Mouse (Mus musculus): Measurements from ENCODE around the gene Pdss2. TPM values are rescaled to one million over a fixed set of nuclear protein-coding genes. Genes with fewer than 3 reads are reported as not detected.

Pdss2 gene
- polyA plus RNA-seq, 2 experiments, result 4.4 to 4.7 TPM

DNA sequence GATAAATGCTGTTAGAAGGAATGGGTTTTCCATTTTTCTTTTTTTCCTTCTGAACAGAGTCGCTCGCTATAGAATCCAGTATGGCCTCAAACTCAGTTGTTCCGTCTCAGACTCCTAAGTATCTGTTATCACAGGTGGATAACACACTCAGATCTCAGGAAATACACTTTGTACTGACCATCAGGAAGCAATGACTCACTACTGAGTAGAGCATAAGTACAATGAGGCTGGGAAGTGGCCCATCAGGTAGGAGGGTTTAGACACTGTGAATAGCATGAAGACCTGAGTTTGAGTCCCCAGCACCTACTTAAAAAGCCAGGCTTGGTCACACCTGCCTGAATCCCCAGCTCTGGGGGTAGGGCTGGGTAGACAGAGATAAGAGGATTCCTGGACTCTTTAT, 227.4 kb downstream of the Pdss2 start:
- no peak for TF ChIP-seq EP300 (IDR thresholded peaks at IDR 0.05; ENCODE audit: low read depth)
- TF ChIP-seq CTCF (IDR thresholded peaks at IDR 0.05; ENCODE audit: low read depth), result no peak
- 73% methylated on average over 3 of the region's 3 CpGs for WGBS (ENCODE audit: insufficient replicate concordance)
- ATAC-seq (ENCODE audit: insufficient read depth), result no peak

DNA sequence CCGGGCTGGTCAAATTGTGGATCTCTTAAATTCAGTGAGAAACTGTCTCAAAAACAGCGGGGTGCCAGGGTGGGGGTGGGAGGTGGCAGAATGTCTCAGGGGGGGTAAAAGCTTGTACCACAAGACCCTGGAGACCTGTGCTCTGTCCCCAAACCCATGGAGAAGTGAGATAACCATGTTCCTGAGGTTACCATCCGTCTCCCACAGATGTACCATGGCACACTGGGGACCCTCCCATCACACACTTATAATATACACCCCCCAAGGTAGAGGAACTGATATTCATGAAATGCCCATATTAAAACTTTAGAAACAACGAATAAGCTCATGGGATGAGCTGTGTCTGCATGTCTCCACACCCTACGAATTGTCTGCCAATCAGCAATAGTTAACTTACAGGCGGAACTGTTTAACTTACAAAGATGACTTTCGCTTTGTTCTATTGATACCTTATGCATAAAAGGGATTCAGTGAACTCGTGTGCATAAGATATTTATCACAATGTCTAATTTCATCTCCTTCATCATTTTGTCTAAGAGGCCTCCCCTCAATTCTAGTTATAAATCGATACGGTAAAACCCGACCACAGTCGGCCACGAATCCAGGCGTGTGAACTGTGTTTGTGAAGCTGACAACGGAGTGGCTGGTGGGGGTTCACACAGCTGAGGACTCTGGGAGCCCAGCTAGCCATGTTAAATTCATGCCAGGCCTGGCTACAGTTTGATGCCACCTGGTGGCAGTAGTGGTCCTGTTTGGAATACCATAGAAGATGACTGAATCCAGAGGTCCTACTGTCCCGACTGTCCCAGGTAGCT, 230.8 kb downstream of the Pdss2 start:
- peak; percentile 51 for ATAC-seq (ENCODE audit: insufficient read depth)
- peak overlapping the region; percentile 11 to 30; a peak in 3 of 4 replicates for H3K4me3 ChIP-seq (ENCODE audit: insufficient read depth in 1 of 2, low read depth in 2 of 2, low read length in 2 of 2)
- H3K9me3 ChIP-seq (ENCODE audit: control insufficient read depth, low read length), result no peaks in the 10 kb centered on the region
- peaks cover 0 to 10% of the 10 kb centered on the region in 2 experiments; a peak in 3 of 4 replicates for H3K4me1 ChIP-seq (replicated peaks; ENCODE audit: control insufficient read depth in 2 of 2, insufficient read depth in 2 of 2, low read length in 1 of 2)
- no peak overlapping the region for H3K9ac ChIP-seq (replicated peaks)
- peak; percentile 13 to 35 (median 26) for DNase-seq (ENCODE audit: low read depth in 3 of 3, low spot score in 3 of 3)
- H3K27me3 ChIP-seq (ENCODE audit: control insufficient read depth, insufficient read depth, low read length), result no peaks in the 10 kb centered on the region
- no peaks in the 10 kb centered on the region for H3K36me3 ChIP-seq (replicated peaks; ENCODE audit: control insufficient read depth, insufficient read depth, low read depth)
- WGBS (ENCODE audit: insufficient replicate concordance), result 19% methylated on average over 16 of the region's 16 CpGs
- TF ChIP-seq EP300 (IDR thresholded peaks at IDR 0.05; ENCODE audit: low read depth), result no peak
- peak; percentile 72 for TF ChIP-seq CTCF (IDR thresholded peaks at IDR 0.05; ENCODE audit: low read depth)
- H3K27ac ChIP-seq, result no peak overlapping the region
- H3K4me2 ChIP-seq (ENCODE audit: low read depth), result peak overlapping the region; percentile 57

More for the DNA sequence above, 227.4 kb downstream of the Pdss2 start:
- no peaks in the 10 kb centered on the region for H3K27me3 ChIP-seq (ENCODE audit: control insufficient read depth, insufficient read depth, low read length)
- peaks cover 0 to 10% of the 10 kb centered on the region in 2 experiments; a peak in 3 of 4 replicates for H3K4me1 ChIP-seq (replicated peaks; ENCODE audit: control insufficient read depth in 2 of 2, insufficient read depth in 2 of 2, low read length in 1 of 2)
- no peak overlapping the region for H3K4me2 ChIP-seq (ENCODE audit: low read depth)
- H3K27ac ChIP-seq, result no peak overlapping the region
- no peak for DNase-seq (ENCODE audit: low read depth in 3 of 3, low spot score in 3 of 3)
- no peaks in the 10 kb centered on the region for H3K9me3 ChIP-seq (ENCODE audit: control insufficient read depth, low read length)
- no peak overlapping the region for H3K4me3 ChIP-seq (ENCODE audit: insufficient read depth in 1 of 2, low read depth in 2 of 2, low read length in 2 of 2)
- no peak overlapping the region for H3K9ac ChIP-seq (replicated peaks)
- H3K36me3 ChIP-seq (replicated peaks; ENCODE audit: control insufficient read depth, insufficient read depth, low read depth), result no peaks in the 10 kb centered on the region

DNA sequence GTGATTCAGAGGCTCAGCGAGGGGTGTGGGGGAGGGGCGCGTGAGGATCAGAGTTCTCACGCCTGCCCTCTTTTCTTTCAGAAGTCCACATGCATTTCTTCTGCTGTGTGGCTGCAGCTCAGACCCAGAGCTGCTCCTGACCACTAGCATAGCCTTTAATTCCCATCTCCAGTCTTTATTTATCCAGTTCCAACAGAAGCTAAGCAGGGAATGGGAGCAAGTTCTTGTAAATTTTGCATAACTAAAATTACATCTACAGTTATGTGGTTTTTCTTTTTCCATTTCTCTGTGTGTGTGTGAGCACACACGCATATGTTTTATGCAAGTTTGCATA, 231.3 kb downstream of the Pdss2 start:
- Histone ChIP-seq H3K9me3 (ENCODE audit: control insufficient read depth, low read length) (no peaks in the 10 kb centered on the region), H3K4me1 (replicated peaks; ENCODE audit: control insufficient read depth in 2 of 2, insufficient read depth in 2 of 2, low read length in 1 of 2) (peaks cover 0 to 10% of the 10 kb centered on the region in 2 experiments; a peak in 3 of 4 replicates), H3K4me3 (ENCODE audit: insufficient read depth in 1 of 2, low read depth in 2 of 2, low read length in 2 of 2) (no peak overlapping the region), H3K27me3 (ENCODE audit: control insufficient read depth, insufficient read depth, low read length) (no peaks in the 10 kb centered on the region), H3K36me3 (replicated peaks; ENCODE audit: control insufficient read depth, insufficient read depth, low read depth) (no peaks in the 10 kb centered on the region), H3K27ac (no peak overlapping the region), H3K4me2 (ENCODE audit: low read depth) (peak overlapping the region; percentile 57), H3K9ac (replicated peaks) (no peak overlapping the region)
- 23% methylated on average over 5 of the region's 5 CpGs for WGBS (ENCODE audit: insufficient replicate concordance)
- ATAC-seq (ENCODE audit: insufficient read depth), result no peak; the same call in 1 of the 2 replicates
- no peak for DNase-seq (ENCODE audit: low read depth in 3 of 3, low spot score in 3 of 3)
- no peak for TF ChIP-seq EP300 (IDR thresholded peaks at IDR 0.05; ENCODE audit: low read depth)
- TF ChIP-seq CTCF (IDR thresholded peaks at IDR 0.05; ENCODE audit: low read depth), result no peak

DNA sequence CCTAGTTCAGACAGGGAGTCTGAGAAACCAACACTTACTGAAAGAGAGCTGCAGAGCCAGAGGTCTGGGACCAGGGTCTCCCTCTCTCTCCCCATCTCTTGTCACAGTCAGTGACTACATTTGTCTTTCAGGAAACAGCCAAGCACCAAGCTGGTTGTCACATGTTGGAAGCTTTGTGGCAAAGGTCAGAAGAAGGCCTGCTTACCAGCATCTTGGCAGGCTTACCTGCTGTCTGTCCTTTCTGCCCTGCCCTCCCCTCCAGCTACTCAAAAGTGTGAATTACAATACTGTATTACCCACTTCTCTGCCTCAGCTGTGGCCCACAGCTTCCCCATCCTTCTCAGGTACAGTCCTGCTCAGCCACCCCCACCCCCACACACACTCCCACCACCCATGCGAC, 232.9 kb downstream of the Pdss2 start:
- H3K4me1 ChIP-seq (replicated peaks; ENCODE audit: control insufficient read depth in 2 of 2, insufficient read depth in 2 of 2, low read length in 1 of 2), result peaks cover 0 to 10% of the 10 kb centered on the region in 2 experiments; a peak in 3 of 4 replicates
- DNase-seq (ENCODE audit: low read depth in 3 of 3, low spot score in 3 of 3), result no peak
- no peak overlapping the region for H3K27ac ChIP-seq
- H3K9me3 ChIP-seq (ENCODE audit: control insufficient read depth, low read length), result no peaks in the 10 kb centered on the region
- no peaks in the 10 kb centered on the region for H3K27me3 ChIP-seq (ENCODE audit: control insufficient read depth, insufficient read depth, low read length)
- H3K36me3 ChIP-seq (replicated peaks; ENCODE audit: control insufficient read depth, insufficient read depth, low read depth), result no peaks in the 10 kb centered on the region
- no peak overlapping the region for H3K4me2 ChIP-seq (ENCODE audit: low read depth)
- no peak overlapping the region for H3K9ac ChIP-seq (replicated peaks)
- H3K4me3 ChIP-seq (ENCODE audit: insufficient read depth in 1 of 2, low read depth in 2 of 2, low read length in 2 of 2), result no peak overlapping the region
- ATAC-seq (ENCODE audit: insufficient read depth), result no peak
- no peak for TF ChIP-seq EP300 (IDR thresholded peaks at IDR 0.05; ENCODE audit: low read depth)
- no peak for TF ChIP-seq CTCF (IDR thresholded peaks at IDR 0.05; ENCODE audit: low read depth)
- 67% methylated on average over 1 of the region's 1 CpGs for WGBS (ENCODE audit: insufficient replicate concordance)

DNA sequence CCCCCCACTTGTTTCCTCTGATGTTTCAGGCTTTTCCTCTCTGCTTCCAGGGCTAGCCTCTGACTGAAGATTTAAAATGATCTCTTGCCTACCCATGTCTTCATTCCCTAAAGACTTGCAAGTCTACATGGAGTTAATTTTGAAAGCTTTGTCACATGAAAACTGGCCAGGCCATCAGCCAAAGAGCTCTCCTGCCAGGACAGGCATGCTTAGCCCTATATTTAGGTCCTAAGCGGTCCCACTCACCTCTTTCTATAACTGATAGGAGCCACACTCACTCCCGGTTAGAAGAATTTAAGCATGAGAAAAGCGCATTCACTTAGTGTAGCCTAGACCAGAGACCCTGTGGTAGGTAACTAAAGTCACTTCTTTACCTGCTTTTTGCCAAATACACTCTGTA, 233.4 kb downstream of the Pdss2 start:
- Histone ChIP-seq H3K9ac (replicated peaks) (no peak overlapping the region), H3K4me3 (ENCODE audit: insufficient read depth in 1 of 2, low read depth in 2 of 2, low read length in 2 of 2) (no peak overlapping the region), H3K36me3 (replicated peaks; ENCODE audit: control insufficient read depth, insufficient read depth, low read depth) (no peaks in the 10 kb centered on the region), H3K9me3 (ENCODE audit: control insufficient read depth, low read length) (no peaks in the 10 kb centered on the region), H3K4me2 (ENCODE audit: low read depth) (no peak overlapping the region), H3K27ac (no peak overlapping the region), H3K27me3 (ENCODE audit: control insufficient read depth, insufficient read depth, low read length) (no peaks in the 10 kb centered on the region), H3K4me1 (replicated peaks; ENCODE audit: control insufficient read depth in 2 of 2, insufficient read depth in 2 of 2, low read length in 1 of 2) (peaks cover 0 to 10% of the 10 kb centered on the region in 2 experiments; a peak in 3 of 4 replicates)
- TF ChIP-seq EP300 (IDR thresholded peaks at IDR 0.05; ENCODE audit: low read depth), result no peak
- TF ChIP-seq CTCF (IDR thresholded peaks at IDR 0.05; ENCODE audit: low read depth), result no peak
- DNase-seq (ENCODE audit: low read depth in 3 of 3, low spot score in 3 of 3), result no peak
- 69% methylated on average over 3 of the region's 3 CpGs for WGBS (ENCODE audit: insufficient replicate concordance)
- no peak for ATAC-seq (ENCODE audit: insufficient read depth)

Data from liver, embryonic 14.5 days (tissue).